Mouse (Mus musculus): ENCODE data around the gene Cdk5. TPM values are rescaled to one million over a fixed set of nuclear protein-coding genes. Genes with fewer than 3 reads are reported as not detected.

Cdk5 gene
- polyA plus RNA-seq, 1 experiment from 2014 or later: 48.5 TPM

DNA sequence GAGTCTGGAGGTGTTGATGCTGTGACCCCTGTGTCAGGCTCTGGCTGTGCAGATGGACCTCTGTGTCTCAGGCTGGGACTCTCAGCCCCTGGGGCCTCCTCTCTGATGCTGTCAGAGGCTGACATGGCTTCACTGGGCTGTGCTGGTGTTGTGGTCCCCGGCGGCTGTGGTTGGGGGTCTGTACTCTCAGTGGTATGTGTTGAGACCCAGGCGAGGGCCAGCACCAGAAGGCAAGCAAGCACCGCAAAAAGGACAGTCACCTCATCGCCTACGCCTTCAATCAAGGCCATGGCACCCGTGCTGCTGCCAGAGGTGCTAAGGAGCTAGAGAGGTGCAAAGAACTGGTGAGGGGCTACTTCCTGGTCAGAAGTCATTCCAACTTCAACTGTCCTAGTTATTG is 23.3 kb upstream of the Cdk5 start:
- peaks cover 23% of the 10 kb centered on the region for H3K36me3 ChIP-seq
- no peaks in the 10 kb centered on the region for H3K9me3 ChIP-seq (replicated peaks)
- no peaks in the 10 kb centered on the region; the same call in 1 of the 2 replicates for H3K27me3 ChIP-seq (ENCODE audit: low read depth, poor library complexity, severe bottlenecking)
- H3K4me3 ChIP-seq: peak overlapping the region; percentile 63; the same call in 1 of the 2 replicates
- 88% methylated on average over 7 of the region's 7 CpGs for WGBS
- no peak for DNase-seq (ENCODE audit: low spot score)
- H3K27ac ChIP-seq: no peak overlapping the region
- H3K4me1 ChIP-seq: peaks cover 54% of the 10 kb centered on the region

GRCm38 (mm10) chr5:24445428-24446080 is 22.2 kb upstream of the Cdk5 start:
- peak overlapping the region; percentile 96 for H3K27ac ChIP-seq
- DNase-seq (ENCODE audit: low spot score): no peak
- H3K9me3 ChIP-seq (replicated peaks): no peaks in the 10 kb centered on the region

DNA sequence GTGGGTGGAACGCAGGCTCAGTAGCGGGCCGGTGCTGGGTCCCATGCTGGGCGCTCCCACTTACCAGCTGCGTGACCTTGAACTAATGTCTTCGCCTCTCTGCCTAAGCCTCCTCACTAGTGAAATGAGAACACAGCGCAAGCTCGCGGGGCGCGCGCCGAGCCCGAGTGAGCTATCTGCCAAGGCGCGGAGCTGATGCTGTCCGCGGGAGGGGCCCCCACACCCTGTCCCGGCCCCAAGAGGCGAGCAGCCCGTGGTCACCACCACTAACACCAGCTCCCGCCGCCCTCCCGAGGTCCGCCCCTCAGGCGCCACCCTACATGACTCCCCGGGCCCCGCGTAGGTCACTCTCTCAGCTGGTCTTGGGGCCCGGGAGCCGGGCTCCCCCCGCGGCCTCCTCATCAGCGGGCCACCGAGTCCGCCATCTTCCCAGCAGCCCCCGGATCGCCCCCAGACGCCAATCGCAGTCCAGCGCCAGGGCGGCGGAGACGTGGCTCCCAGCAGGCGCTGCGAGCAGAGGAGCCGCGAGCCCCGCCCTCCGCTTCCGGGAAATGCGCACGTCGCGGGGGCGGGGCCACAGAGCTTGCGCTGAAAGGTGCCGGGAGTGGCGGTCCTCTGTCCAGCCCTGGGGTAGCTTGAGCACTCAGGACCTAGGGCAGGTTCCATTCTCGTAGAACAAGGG is 21.6 kb upstream of the Cdk5 start, which contains the start of gene Fastk:
TSS of gene Fastk (minus strand) at position 542 of the 682 bp plus-strand sequence.
- WGBS: under 1% methylated on average over 60 of the region's 60 CpGs

More at GRCm38 (mm10) chr5:24445428-24446080, 22.2 kb upstream of the Cdk5 start:
- Histone ChIP-seq H3K4me1 (peaks cover 45% of the 10 kb centered on the region), H3K27me3 (ENCODE audit: low read depth, poor library complexity, severe bottlenecking) (no peaks in the 10 kb centered on the region; the same call in 1 of the 2 replicates), H3K4me3 (peak overlapping the region; percentile 91), H3K36me3 (peaks cover 34% of the 10 kb centered on the region)
- WGBS: 58% methylated on average over 20 of the region's 20 CpGs

DNA sequence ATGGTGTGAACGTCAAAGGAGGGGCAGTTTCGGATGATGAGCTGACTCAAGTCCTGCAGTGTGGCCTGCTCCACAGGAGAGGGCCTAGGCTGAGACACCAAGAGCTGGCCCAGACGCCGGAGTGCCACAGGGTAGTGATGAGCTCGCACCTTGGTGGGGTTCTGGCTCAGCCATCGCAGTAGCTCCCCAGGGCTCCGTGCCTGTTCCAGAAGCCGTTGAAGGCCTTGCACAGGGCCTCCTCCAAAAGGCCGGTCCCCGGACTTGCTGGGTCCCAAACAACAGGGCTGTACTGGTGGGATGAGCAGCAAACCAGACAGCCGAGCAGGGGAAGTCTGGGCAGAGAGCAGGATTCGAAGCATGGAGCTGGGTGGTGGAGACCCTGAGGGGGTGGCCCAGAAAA is 20.6 kb upstream of the Cdk5 start:
- peak overlapping the region; percentile 96 for H3K27ac ChIP-seq

More for the DNA sequence above, 21.6 kb upstream of the Cdk5 start, which contains the start of gene Fastk:
- Histone ChIP-seq H3K27ac (peak within 1 kb of the TSS; percentile 96), H3K9me3 (replicated peaks) (no peaks in the 10 kb centered on the region), H3K27me3 (ENCODE audit: low read depth, poor library complexity, severe bottlenecking) (no peaks in the 10 kb centered on the region; the same call in 1 of the 2 replicates), H3K36me3 (peaks cover 41% of the 10 kb centered on the region), H3K4me3 (peak within 1 kb of the TSS; percentile 91), H3K4me1 (peaks cover 45% of the 10 kb centered on the region)
- peak; percentile 96 for DNase-seq (ENCODE audit: low spot score)

DNA sequence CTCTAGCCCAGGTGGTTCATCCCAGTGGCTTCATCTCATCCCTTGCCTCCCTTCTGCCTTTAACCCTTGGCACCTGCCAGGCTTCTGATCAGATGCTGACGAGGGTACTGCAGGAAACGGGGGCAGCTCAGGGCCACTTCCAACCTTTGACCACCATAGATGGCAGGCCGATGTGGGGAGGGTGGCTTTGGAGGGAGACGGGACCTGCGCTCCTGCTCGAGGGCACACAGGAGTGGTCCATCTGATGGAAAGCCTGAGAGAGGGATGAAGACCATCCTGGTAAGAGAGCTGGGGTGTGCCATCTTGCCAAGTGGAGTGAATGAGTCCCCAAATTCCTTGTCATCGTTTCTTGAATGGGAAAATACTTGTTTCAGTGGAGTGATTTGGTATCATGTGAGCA is 19.9 kb upstream of the Cdk5 start:
- H3K9me3 ChIP-seq (replicated peaks): no peaks in the 10 kb centered on the region
- no peak overlapping the region for H3K27ac ChIP-seq
- peaks cover 44% of the 10 kb centered on the region for H3K4me1 ChIP-seq
- WGBS: 93% methylated on average over 7 of the region's 7 CpGs
- H3K4me3 ChIP-seq: no peak overlapping the region
- H3K27me3 ChIP-seq (ENCODE audit: low read depth, poor library complexity, severe bottlenecking): no peaks in the 10 kb centered on the region
- no peak for DNase-seq (ENCODE audit: low spot score)
- peaks cover 58% of the 10 kb centered on the region for H3K36me3 ChIP-seq

More for the DNA sequence above, 20.6 kb upstream of the Cdk5 start:
- no peaks in the 10 kb centered on the region for H3K9me3 ChIP-seq (replicated peaks)
- no peaks in the 10 kb centered on the region; the same call in 1 of the 2 replicates for H3K27me3 ChIP-seq (ENCODE audit: low read depth, poor library complexity, severe bottlenecking)
- peak overlapping the region; percentile 91 for H3K4me3 ChIP-seq
- DNase-seq (ENCODE audit: low spot score): no peak
- 88% methylated on average over 12 of the region's 12 CpGs for WGBS
- H3K4me1 ChIP-seq: peaks cover 45% of the 10 kb centered on the region
- H3K36me3 ChIP-seq: peaks cover 50% of the 10 kb centered on the region

GRCm38 (mm10) chr5:24442029-24442428 is 18.7 kb upstream of the Cdk5 start:
- H3K27me3 ChIP-seq (ENCODE audit: low read depth, poor library complexity, severe bottlenecking): no peaks in the 10 kb centered on the region
- H3K4me1 ChIP-seq: peaks cover 33% of the 10 kb centered on the region
- H3K4me3 ChIP-seq: no peak overlapping the region
- peaks cover 68% of the 10 kb centered on the region for H3K36me3 ChIP-seq
- no peaks in the 10 kb centered on the region for H3K9me3 ChIP-seq (replicated peaks)
- 87% methylated on average over 9 of the region's 9 CpGs for WGBS
- H3K27ac ChIP-seq: no peak overlapping the region
- no peak for DNase-seq (ENCODE audit: low spot score)

GRCm38 (mm10) chr5:24441187-24441586 is 17.9 kb upstream of the Cdk5 start:
- H3K9me3 ChIP-seq (replicated peaks): no peaks in the 10 kb centered on the region
- DNase-seq (ENCODE audit: low spot score): no peak
- H3K4me1 ChIP-seq: peaks cover 25% of the 10 kb centered on the region
- H3K4me3 ChIP-seq: no peak overlapping the region
- 96% methylated on average over 8 of the region's 8 CpGs for WGBS
- no peak overlapping the region for H3K27ac ChIP-seq
- H3K27me3 ChIP-seq (ENCODE audit: low read depth, poor library complexity, severe bottlenecking): no peaks in the 10 kb centered on the region
- H3K36me3 ChIP-seq: peaks cover 76% of the 10 kb centered on the region

- no peak overlapping the region for H3K27ac ChIP-seq
- H3K4me1 ChIP-seq: peaks cover under 1% of the 10 kb centered on the region; the same call in 1 of the 2 replicates
- no peaks in the 10 kb centered on the region for H3K9me3 ChIP-seq (replicated peaks)
- H3K4me3 ChIP-seq: no peak overlapping the region
- H3K36me3 ChIP-seq: peaks cover 97% of the 10 kb centered on the region
- 92% methylated on average over 8 of the region's 8 CpGs for WGBS
- DNase-seq (ENCODE audit: low spot score): no peak
- no peaks in the 10 kb centered on the region for H3K27me3 ChIP-seq (ENCODE audit: low read depth, poor library complexity, severe bottlenecking)
These were observed 10.7 kb upstream of the Cdk5 start for GRCm38 (mm10) chr5:24433993-24434392.

GRCm38 (mm10) chr5:24428596-24428995 is 5.3 kb upstream of the Cdk5 start:
- 10% methylated on average over 9 of the region's 9 CpGs for WGBS
- no peak for DNase-seq (ENCODE audit: low spot score)
- H3K4me3 ChIP-seq: peak overlapping the region; percentile 77
- peaks cover 9% of the 10 kb centered on the region; the same call in 1 of the 2 replicates for H3K27me3 ChIP-seq (ENCODE audit: low read depth, poor library complexity, severe bottlenecking)
- peaks cover 45% of the 10 kb centered on the region for H3K36me3 ChIP-seq
- H3K4me1 ChIP-seq: peaks cover 50% of the 10 kb centered on the region
- no peaks in the 10 kb centered on the region for H3K9me3 ChIP-seq (replicated peaks)
- peak overlapping the region; percentile 88 for H3K27ac ChIP-seq

DNA sequence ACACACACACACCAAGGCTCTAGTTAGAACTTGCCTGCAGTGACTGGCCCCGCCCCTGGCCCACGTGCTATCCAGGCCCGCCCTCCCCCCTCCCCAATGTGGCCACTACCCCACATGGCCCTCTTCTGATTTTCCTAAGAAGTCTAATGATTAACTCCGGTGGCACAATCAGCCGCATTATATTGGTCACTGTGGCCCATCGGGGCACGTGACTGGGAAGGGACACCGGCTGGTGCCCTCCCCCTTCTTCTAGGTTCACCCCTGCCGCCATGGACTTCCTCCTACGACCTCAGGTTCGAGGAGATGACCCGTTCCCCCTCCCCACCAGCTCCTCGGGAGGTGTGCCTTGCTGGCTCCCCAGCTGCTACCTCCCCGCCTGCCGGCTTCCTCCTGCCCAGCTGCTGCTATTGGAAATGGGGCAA is 4.7 kb upstream of the Cdk5 start:
- H3K9me3 ChIP-seq (replicated peaks): no peaks in the 10 kb centered on the region
- H3K27ac ChIP-seq: peak overlapping the region; percentile 88
- H3K4me3 ChIP-seq: peak overlapping the region; percentile 77
- H3K4me1 ChIP-seq: peaks cover 50% of the 10 kb centered on the region
- peak; percentile 73 for DNase-seq (ENCODE audit: low spot score)
- peaks cover 9% of the 10 kb centered on the region; the same call in 1 of the 2 replicates for H3K27me3 ChIP-seq (ENCODE audit: low read depth, poor library complexity, severe bottlenecking)
- H3K36me3 ChIP-seq: peaks cover 39% of the 10 kb centered on the region
- under 1% methylated on average over 15 of the region's 15 CpGs for WGBS

GRCm38 (mm10) chr5:24427285-24427633 is 3.9 kb upstream of the Cdk5 start:
- H3K27ac ChIP-seq: peak overlapping the region; percentile 88
- peaks cover 57% of the 10 kb centered on the region for H3K4me1 ChIP-seq
- peak overlapping the region; percentile 77 for H3K4me3 ChIP-seq
- WGBS: 9% methylated on average over 12 of the region's 12 CpGs
- peaks cover 31% of the 10 kb centered on the region for H3K36me3 ChIP-seq
- no peaks in the 10 kb centered on the region for H3K9me3 ChIP-seq (replicated peaks)
- no peak for DNase-seq (ENCODE audit: low spot score)
- H3K27me3 ChIP-seq (ENCODE audit: low read depth, poor library complexity, severe bottlenecking): peaks cover 9% of the 10 kb centered on the region; the same call in 1 of the 2 replicates

- no peak for DNase-seq (ENCODE audit: low spot score)
- Histone ChIP-seq H3K27me3 (ENCODE audit: low read depth, poor library complexity, severe bottlenecking) (peaks cover 9% of the 10 kb centered on the region; the same call in 1 of the 2 replicates), H3K36me3 (peaks cover 26% of the 10 kb centered on the region), H3K4me3 (peak overlapping the region; percentile 77), H3K27ac (peak overlapping the region; percentile 88), H3K9me3 (replicated peaks) (no peaks in the 10 kb centered on the region), H3K4me1 (peaks cover 58% of the 10 kb centered on the region)
- WGBS: 6% methylated on average over 9 of the region's 9 CpGs
These were observed 3.4 kb upstream of the Cdk5 start for GRCm38 (mm10) chr5:24426556-24427284.
